Mouse (Mus musculus) gastrocnemius, postnatal 14 days (tissue): ENCODE measurements around the gene Krt20. TPM values are rescaled to one million over a fixed set of nuclear protein-coding genes. Genes with fewer than 3 reads are reported as not detected.

ENCODE experiments used
- DNase-seq: peaks from one replicate; pipeline ENCODE4 v3.0.0; 2021; ENCODE audit warnings: mixed read lengths
- intact Hi-C: fragments of 180-260 bp; cut with DNase I; formaldehyde crosslinking; loops from one replicate; pipeline ENCODE4 v1.15.1; 2025; ENCODE audit warnings: low total_unique reads
- total RNA-seq, 2 experiments: library from RNA; stranded (reverse); gene quantifications; 2 replicates each; pipeline ENCODE4 v1.2.3; 2021

Krt20 gene
- total RNA-seq, 2 experiments from 2014 or later: 0.27 TPM

DNA sequence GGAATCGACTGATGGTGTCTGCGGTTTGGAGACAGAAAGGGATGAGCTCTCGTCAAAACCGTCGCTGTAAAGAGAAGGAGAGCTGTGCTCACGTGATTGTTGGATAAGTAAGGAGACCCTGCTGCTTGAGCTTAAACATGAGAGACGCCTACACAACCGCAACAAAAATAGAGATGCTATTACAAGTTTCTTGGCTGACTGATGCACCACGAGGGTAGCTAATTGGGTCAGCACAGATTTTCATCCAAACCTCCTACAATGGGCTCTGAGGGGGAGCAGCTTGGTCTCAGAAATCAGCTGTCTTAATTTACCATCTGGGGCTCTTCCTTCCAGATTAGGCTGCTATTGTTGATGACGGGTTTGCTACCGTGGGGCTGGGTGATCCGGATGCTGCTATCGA lies 21.0 kb downstream of the Krt20 start:
- no peak for DNase-seq
- intact Hi-C loops: no loop called here

- DNase-seq: no peak
- intact Hi-C loops: no loop called here
Observed at GRCm38 (mm10) chr11:99414463-99415147, 23.3 kb downstream of the Krt20 start.

DNA sequence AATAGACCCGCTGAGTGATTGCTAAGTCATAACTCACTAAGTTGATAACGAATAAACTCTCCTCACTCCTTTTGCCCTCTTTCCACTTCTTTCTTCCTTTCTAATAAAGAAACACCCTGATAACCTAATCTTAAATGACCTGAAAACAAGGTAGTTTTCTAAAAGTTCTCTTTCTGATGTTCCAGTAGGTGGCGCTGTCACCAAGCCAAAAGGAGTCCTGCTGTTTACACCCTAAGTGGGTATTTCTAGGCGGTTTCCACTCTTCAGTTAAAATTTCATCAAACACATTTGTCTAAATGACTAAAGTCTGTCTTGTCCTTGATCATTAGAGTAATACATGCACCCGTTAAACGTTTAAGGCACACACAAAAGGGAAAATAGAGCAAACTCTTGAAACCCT lies 24.7 kb downstream of the Krt20 start:
- intact Hi-C loops: no loop called here

DNA sequence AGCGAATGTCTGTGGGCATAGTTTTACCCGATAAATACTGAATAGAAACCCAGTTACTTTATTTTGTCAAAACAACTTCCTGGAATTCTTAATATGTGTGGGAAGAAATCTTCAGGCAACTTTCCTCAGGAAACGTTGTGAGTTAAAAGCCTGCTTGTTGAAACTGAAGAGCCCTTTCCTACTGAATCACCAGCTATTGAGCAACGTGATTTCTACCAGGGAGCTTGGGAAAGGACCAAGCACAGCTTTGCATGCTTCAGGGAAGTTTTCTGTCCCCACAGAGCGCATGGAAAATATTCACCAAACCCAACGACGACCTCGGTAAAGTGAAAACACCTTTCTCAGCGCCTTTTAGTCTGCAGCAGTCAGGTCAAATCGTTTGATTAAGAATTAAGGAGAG lies 31.8 kb downstream of the Krt20 start:
- DNase-seq: no peak
- intact Hi-C loops: no loop called here

More for the DNA sequence above, 24.7 kb downstream of the Krt20 start:
- DNase-seq: peak; percentile 28

DNA sequence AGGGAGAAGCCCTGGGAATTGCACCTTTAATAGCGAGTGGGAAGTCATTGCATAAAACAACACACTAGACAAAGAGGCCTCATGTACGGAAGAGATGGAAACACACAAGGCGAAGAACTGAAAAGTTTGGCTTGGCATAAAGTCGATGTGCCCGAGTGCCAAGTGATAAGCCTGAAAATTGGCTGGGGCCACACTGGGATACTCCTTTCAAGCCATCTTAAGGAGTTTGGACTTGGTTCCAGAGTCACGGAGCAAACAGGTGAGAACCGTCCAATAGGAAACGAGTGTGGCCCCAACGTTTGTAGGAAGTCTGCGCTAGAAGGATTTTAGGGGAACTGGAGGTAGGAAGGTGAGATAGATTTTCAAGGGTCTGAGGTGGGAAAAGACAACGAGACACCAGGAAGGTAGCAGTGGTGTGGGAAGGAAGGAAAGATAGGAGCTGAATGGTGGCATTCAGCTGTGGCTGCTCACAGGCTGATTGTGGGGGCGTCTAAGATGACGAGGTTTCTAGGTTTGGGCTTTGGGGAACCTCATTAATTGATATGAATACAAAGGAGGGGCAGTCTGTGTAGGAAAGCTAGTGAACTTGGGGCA lies 37.9 kb downstream of the Krt20 start:
- DNase-seq: no peak
- intact Hi-C loops: no loop called here

GRCm38 (mm10) chr11:99398832-99399231 lies 39.1 kb downstream of the Krt20 start:
- no peak for DNase-seq
- intact Hi-C loops: no loop called here

DNA sequence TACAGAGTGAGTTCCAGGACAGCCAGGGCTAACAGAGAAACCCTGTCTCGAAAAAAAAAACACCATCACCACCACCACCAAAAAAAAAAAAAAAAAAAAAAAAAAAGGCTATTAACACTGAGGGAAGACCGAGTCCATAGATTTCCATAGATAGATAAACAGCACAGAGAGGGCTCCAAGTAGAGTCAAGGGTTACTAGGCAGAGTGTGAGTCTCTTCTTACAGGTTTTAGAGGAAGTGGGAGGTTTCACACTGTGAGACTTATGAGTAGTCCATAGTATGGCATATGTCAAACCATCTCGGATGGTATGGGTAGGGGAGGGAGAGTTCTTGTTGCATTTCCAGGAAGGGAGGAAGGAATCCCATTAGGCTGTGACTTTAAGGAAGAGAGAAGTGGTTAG lies 39.9 kb downstream of the Krt20 start:
- intact Hi-C loops: no loop called here
- no peak for DNase-seq

DNA sequence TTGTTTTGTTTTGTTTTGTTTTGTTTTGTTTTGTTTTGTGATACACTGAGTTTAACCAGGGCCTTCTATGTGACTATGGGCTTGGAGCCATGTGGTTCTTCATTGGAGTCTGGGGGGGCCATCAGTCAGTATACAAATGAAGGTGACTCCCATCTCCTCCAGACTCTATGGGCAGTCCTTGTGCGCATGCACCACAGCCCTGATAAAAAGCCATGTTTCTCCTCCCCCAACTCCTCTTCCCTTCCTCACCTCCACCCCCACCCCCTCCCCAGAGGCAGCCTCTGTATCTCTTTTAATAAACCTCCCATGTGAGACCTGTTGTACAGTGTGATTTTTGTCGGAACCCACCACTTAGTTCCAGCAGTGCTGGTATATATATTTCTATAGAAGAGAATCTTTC lies 41.3 kb downstream of the Krt20 start:
- no peak for DNase-seq
- intact Hi-C loops: no loop called here

DNA sequence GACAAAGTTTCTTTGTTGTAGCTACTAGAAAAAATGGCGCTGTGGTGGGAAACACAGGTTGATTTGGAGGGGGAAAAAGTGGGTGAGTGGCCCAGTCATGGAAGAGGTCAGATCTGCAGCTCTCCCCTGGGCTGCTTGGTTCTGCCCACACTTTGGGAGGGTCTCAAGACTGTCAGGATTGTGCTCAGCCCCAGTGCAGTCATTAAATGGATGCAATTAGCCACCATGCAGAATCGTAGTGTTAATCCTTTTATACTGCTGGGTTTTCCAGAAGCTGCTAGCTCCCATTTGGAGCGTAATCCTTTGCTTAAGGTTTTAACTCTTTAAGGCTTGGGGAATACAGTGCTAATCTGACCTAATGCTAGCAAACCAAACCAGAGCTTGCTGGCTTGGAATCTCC lies 41.9 kb downstream of the Krt20 start:
- no peak for DNase-seq
- intact Hi-C loops: no loop called here

- intact Hi-C loops: no loop called here
- no peak for DNase-seq
Observed at GRCm38 (mm10) chr11:99392492-99392891, 45.5 kb downstream of the Krt20 start.

DNA sequence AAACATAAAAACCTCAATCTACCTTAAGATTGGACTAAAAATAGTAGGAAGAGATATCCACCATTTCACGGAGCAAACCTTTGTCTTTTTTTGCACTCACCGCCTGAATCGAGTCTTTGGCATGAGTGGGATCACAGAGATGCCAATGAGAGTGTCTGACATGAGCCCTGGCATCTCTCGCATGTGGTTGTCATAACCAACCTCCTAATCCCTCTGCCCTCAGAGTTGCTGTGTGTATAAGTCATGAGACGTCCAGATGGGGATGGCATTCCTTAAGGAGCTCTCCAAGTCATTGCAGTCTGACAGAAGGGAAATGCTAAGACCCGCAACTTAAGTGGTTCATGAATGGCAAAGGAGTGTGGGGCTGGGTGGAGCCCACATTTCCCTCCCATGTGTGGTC lies 46.6 kb downstream of the Krt20 start:
- intact Hi-C loops: no loop called here

DNA sequence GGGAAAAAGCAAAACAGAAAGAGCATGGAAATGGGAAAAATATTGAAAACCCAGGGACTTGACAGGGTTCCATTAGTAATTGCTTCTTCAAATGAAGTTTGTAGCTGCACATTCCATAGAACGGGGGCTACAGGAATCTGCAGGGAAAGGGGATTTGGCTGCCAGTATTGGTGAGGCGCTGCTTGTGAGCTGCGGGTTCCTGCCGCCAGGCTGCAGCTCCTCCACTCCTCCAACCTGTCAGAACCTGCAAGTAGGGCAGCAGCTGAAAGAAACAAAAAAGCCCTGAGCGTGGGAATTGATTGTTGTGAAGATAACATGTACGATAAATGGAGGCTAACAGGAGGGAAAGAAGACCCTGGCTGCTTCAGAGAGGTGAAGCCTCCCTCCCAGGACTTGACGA lies 47.1 kb downstream of the Krt20 start:
- intact Hi-C loops: no loop called here
- DNase-seq: no peak

More for the DNA sequence above, 46.6 kb downstream of the Krt20 start:
- no peak for DNase-seq

GRCm38 (mm10) chr11:99389264-99389663 lies 48.7 kb downstream of the Krt20 start, which contains the start of gene Krt10:
TSS of gene Krt10 (minus strand) at chr11:99389364.
- intact Hi-C loops: no loop called here
- DNase-seq: no peak

DNA sequence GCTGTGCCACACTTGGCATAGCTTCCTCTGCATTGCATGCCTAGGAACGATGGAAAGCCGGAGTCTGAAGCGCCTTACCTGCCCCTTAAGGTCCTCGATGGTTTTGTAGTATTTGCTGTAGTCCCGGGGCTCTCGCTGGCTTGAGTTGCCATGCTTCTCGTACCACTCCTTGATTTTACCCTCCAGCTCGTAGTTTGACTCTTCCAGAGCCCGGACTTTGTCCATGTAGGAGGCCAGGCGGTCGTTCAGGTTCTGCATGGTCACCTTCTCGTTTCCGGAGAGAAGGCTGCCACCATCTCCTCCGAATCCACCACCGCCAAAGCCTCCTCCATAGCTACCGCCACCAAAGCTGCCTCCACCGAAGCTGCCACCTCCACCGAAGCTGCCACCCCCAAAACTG lies 49.3 kb downstream of the Krt20 start:
- DNase-seq: no peak
- intact Hi-C loops: no loop called here

- intact Hi-C loops: no loop called here
- peak; percentile 93 for DNase-seq
Observed at GRCm38 (mm10) chr11:99385813-99386721, 51.9 kb downstream of the Krt20 start.

GRCm38 (mm10) chr11:99379568-99379967 lies 58.4 kb downstream of the Krt20 start:
- intact Hi-C loops: loop anchor here (2.0 kb wide), 1 partner anchor 83 kb away; no protein-coding TSS in a partner anchor
- peak; percentile 67 for DNase-seq
